Mouse (Mus musculus) E14TG2a.4 (cell line): ENCODE results near the gene 9130008F23Rik.

Source experiments
- CTCF ChIP-seq: conservative IDR thresholded peaks from 2 replicates; pipeline ENCODE4 v1.5.1; 2014; ENCODE audit warnings: low read length
- NANOG ChIP-seq: IDR thresholded peaks from 2 replicates; pipeline ENCODE4 v1.6.1; 2014; ENCODE audit warnings: borderline replicate concordance, low read length, mixed read lengths
- POU5F1 ChIP-seq: IDR thresholded peaks from 2 replicates; pipeline ENCODE4 v1.6.1; 2014; ENCODE audit warnings: low read length, borderline replicate concordance

GRCm38 (mm10) chr17:40915499-40915898 is 35.1 kb upstream of the 9130008F23Rik start:
- no peak for TF ChIP-seq CTCF
- TF ChIP-seq POU5F1: no peak
- no peak for TF ChIP-seq NANOG
